Mouse (Mus musculus) lung, embryonic 14.5 days (tissue): ENCODE measurements around the gene Foxb2. TPM values are rescaled to one million over a fixed set of nuclear protein-coding genes. Genes with fewer than 3 reads are reported as not detected.

Experiments
- ATAC-seq: fragments of 200-750 bp; cut with Nextera tagmentation; 2 replicates; pipeline ENCODE4 v1.8.0; 2017; ENCODE audit warnings: mild to moderate bottlenecking, moderate TSS enrichment, moderate library complexity; ENCODE audit not compliant: insufficient read depth
- DNase-seq: peaks from one replicate; pipeline ENCODE4 v3.0.0-alpha.2; 2015
- H3K27ac ChIP-seq: fragments of 300-500 bp; sonication (generic); 2 replicates; pipeline ENCODE4 v1.5.1; 2014; ENCODE audit warnings: low read depth, mild to moderate bottlenecking, moderate library complexity
- H3K27me3 ChIP-seq: fragments of 300-500 bp; sonication (generic); 2 replicates; pipeline ENCODE4 v1.6.1; 2014; ENCODE audit warnings: low read length, control low read depth; ENCODE audit not compliant: insufficient read depth
- H3K36me3 ChIP-seq: fragments of 300-500 bp; sonication (generic); 2 replicates; pipeline ENCODE4 v1.6.1; 2014; ENCODE audit warnings: control low read depth; ENCODE audit not compliant: insufficient read depth
- H3K4me1 ChIP-seq: fragments of 300-500 bp; sonication (generic); 2 replicates; pipeline ENCODE4 v1.6.1; 2014; ENCODE audit warnings: antibody characterized with exemption, control low read depth; ENCODE audit not compliant: insufficient read depth
- H3K4me2 ChIP-seq: fragments of 300-500 bp; sonication (generic); 2 replicates; pipeline ENCODE4 v1.6.1; 2014; ENCODE audit warnings: mild to moderate bottlenecking
- H3K4me3 ChIP-seq: fragments of 300-500 bp; sonication (generic); 2 replicates; pipeline ENCODE4 v1.5.1; 2014; ENCODE audit warnings: low read depth, low read length
- H3K9ac ChIP-seq: fragments of 300-500 bp; sonication (generic); 2 replicates; pipeline ENCODE4 v1.6.1; 2014
- H3K9me3 ChIP-seq: fragments of 300-500 bp; sonication (generic); 2 replicates; pipeline ENCODE4 v1.6.1; 2016; ENCODE audit warnings: low read depth, low read length, control low read depth
- CTCF ChIP-seq: IDR thresholded peaks from 2 replicates; pipeline ENCODE4 v1.5.1; 2016; ENCODE audit warnings: antibody characterized with exemption, low read depth
- WGBS: fragments of 180-500 bp; shearing (Covaris S2); extraction: QIAGEN DNeasy Blood & Tissue Kit; methylation state at CpG from one replicate; pipeline ENCODE4 v1.1.7; 2014; 5-methylcytosine and 5-hydroxymethylcytosine counted together
- polyA plus RNA-seq: library from polyadenylated mRNA; unstranded; fragments of >200 nt; fragmentation: Nextera tagmentation; extraction: Ambion mirVana; gene quantifications from 2 replicates; pipeline ENCODE4 v1.2.1, GENCODE M21; 2014

The Foxb2 gene
- polyA plus RNA-seq: not detected in 2 replicates

DNA sequence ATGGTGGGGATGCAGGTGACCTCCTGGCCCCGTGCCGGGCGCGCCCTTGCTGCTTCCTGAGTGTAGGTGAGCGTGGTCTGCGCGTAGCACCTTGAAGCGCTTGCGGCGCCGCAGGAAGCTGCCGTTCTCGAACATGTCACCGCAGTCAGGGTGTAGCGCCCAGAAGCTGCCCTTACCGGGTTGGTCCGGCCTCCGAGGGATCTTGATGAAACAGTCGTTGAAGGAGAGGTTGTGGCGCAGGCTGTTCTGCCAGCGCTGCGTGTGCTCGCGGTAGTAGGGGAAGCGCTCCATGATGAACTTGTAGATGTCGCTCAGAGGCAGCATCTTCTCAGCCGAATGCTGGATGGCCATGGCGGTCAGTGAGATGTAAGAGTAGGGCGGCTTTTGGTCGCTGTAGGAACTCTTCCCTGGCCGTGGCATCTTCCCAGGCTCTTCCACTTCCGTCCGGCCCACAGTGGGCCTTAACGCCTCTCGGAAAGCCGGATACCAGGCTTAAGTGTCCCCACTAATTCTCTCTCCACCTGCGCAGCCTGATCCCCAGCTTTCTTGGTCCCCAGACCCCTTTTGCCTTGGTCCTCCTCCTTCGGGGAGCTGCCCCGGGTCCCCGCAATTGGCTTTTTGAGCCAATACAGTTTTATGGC lies at the start of gene Foxb2:
Gene Foxb2, minus strand, starts transcription at position 585 of the 641 bp plus-strand sequence.
- no peak within 1 kb of the TSS; the same call in 1 of the 2 replicates for H3K9ac ChIP-seq
- H3K4me2 ChIP-seq: peak within 1 kb of the TSS; percentile 72
- ATAC-seq (no peak; the same call in 1 of the 2 replicates), DNase-seq (peak; percentile 33)
- no peak within 1 kb of the TSS for H3K27ac ChIP-seq
- WGBS: 1% methylated on average over 40 of the region's 40 CpGs
- H3K27me3 ChIP-seq: peaks cover 100% of the 10 kb centered on the region
- no peak for TF ChIP-seq CTCF
- peak within 1 kb of the TSS; percentile 44 for H3K4me3 ChIP-seq
- H3K36me3 ChIP-seq: no peaks in the 10 kb centered on the region
- no peaks in the 10 kb centered on the region for H3K9me3 ChIP-seq
- H3K4me1 ChIP-seq: no peaks in the 10 kb centered on the region

DNA sequence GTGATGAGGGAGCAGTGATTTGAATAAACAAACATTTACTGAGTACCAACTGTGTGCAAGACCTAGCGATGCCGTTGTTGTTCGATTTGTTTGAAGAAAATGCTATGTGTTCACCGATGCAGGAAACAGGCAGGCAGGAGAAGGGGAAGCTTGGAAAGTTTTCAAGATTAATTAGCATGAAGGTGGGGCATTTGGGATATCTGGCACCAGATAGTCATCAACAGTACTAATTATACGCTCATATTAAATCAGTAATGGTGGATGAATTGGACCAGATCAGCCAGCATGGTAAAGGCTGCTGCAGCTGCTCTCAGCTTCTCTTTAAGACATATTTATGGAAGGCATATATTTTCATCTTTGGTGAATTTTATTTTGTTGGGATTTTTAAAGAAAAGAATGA lies 37.9 kb upstream of the Foxb2 start:
- H3K9ac ChIP-seq: no peak overlapping the region
- no peak overlapping the region for H3K27ac ChIP-seq
- H3K4me2 ChIP-seq: no peak overlapping the region
- no peak for DNase-seq
- no peak overlapping the region for H3K4me3 ChIP-seq
- 78% methylated on average over 5 of the region's 5 CpGs for WGBS
- H3K27me3 ChIP-seq: no peaks in the 10 kb centered on the region
- ATAC-seq: no peak
- no peak for TF ChIP-seq CTCF
- no peaks in the 10 kb centered on the region for H3K36me3 ChIP-seq
- H3K9me3 ChIP-seq: no peaks in the 10 kb centered on the region
- H3K4me1 ChIP-seq: no peaks in the 10 kb centered on the region

DNA sequence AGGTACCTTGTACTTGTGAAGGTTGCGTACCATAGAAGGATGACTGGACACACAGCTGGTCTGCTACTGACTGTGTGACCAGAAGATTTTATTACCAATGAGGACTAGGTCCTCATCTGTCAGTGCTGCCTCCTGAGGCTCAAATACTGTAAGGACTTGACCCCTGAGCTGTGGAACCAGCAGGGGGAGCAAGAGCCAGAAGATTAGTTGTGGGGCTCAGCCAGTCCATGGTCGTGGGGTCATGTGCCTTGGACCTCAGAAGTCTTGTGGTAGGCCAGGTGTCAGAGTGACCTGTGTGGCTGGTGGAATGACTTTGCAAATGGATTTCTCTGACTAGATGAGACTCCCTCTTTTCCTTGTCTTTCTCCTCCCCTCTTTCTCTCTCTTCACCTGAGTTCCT lies 29.5 kb upstream of the Foxb2 start:
- TF ChIP-seq CTCF: peak; percentile 58
- ATAC-seq (no peak), DNase-seq (peak; percentile 10)
- no peaks in the 10 kb centered on the region for H3K4me1 ChIP-seq
- H3K9me3 ChIP-seq: no peaks in the 10 kb centered on the region
- no peak overlapping the region for H3K4me3 ChIP-seq
- H3K27ac ChIP-seq: no peak overlapping the region
- no peaks in the 10 kb centered on the region for H3K27me3 ChIP-seq
- H3K4me2 ChIP-seq: no peak overlapping the region
- no peaks in the 10 kb centered on the region for H3K36me3 ChIP-seq
- 61% methylated on average over 2 of the region's 2 CpGs for WGBS
- no peak overlapping the region for H3K9ac ChIP-seq

DNA sequence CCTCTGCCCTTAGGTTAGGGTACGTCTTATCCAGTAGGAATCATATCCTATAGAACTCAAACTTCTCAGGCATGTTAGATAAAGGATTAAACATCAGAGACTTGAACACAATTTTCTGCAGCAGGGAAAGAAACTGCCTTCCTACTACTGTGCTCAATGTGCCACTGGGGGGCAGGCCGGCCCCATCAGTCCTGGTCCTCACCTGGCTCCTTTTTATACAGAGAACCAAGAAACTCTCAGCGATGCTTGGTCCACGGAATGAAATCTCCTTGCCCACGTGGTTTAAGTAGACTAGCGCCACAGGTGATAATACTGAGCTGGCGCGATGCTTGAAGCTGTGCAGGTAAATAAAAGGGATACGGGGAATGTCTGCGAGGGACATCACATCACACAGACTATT lies 26.1 kb upstream of the Foxb2 start:
- no peak for ATAC-seq
- Histone ChIP-seq H3K36me3 (no peaks in the 10 kb centered on the region), H3K27ac (no peak overlapping the region), H3K9ac (no peak overlapping the region), H3K27me3 (no peaks in the 10 kb centered on the region), H3K4me1 (no peaks in the 10 kb centered on the region), H3K9me3 (no peaks in the 10 kb centered on the region), H3K4me2 (no peak overlapping the region), H3K4me3 (no peak overlapping the region)
- 42% methylated on average over 10 of the region's 10 CpGs for WGBS
- TF ChIP-seq CTCF: peak; percentile 46
- DNase-seq: no peak

DNA sequence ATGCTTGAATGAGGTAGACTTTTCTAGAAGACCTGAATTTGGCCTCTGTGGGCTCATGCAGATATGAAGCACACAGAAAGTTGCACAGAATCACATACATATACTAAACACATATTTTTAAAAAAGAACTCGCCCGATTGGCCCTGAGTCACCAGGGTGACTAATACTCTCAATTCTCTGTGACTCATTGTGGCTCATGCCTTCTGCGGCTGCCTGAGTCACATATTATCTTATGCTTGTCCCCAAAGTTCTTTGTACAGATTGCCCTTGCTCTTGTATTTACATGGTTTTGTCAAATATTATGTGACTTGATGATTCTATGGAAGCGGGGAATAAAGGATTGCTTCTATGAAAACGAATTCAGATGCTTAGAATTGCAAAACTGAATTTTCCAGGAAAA lies 25.0 kb upstream of the Foxb2 start:
- TF ChIP-seq CTCF: no peak

DNA sequence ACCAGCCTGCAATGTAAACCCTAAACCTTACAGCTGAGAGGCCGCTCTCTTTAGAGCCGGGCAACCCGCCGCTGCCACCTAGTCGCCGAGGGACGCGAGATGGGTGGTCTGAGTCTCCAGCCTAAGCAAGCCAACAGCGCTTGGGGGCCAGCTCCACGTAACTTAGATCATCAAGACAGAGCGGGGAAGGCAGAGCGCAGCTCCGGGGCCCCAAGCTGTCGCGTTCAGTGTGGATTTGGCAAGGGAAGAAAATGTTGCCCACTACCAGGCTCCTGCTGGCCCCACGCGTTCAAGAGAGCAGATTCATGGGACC lies 2.8 kb upstream of the Foxb2 start:
- no peaks in the 10 kb centered on the region for H3K9me3 ChIP-seq
- under 1% methylated on average over 17 of the region's 17 CpGs for WGBS
- no peak for ATAC-seq

More for the DNA sequence above, 25.0 kb upstream of the Foxb2 start:
- Histone ChIP-seq H3K27me3 (no peaks in the 10 kb centered on the region), H3K4me3 (no peak overlapping the region), H3K4me2 (no peak overlapping the region), H3K36me3 (no peaks in the 10 kb centered on the region), H3K9me3 (no peaks in the 10 kb centered on the region), H3K9ac (no peak overlapping the region), H3K4me1 (no peaks in the 10 kb centered on the region), H3K27ac (no peak overlapping the region)
- ATAC-seq (no peak), DNase-seq (no peak)
- WGBS: 83% methylated on average over 5 of the region's 5 CpGs

DNA sequence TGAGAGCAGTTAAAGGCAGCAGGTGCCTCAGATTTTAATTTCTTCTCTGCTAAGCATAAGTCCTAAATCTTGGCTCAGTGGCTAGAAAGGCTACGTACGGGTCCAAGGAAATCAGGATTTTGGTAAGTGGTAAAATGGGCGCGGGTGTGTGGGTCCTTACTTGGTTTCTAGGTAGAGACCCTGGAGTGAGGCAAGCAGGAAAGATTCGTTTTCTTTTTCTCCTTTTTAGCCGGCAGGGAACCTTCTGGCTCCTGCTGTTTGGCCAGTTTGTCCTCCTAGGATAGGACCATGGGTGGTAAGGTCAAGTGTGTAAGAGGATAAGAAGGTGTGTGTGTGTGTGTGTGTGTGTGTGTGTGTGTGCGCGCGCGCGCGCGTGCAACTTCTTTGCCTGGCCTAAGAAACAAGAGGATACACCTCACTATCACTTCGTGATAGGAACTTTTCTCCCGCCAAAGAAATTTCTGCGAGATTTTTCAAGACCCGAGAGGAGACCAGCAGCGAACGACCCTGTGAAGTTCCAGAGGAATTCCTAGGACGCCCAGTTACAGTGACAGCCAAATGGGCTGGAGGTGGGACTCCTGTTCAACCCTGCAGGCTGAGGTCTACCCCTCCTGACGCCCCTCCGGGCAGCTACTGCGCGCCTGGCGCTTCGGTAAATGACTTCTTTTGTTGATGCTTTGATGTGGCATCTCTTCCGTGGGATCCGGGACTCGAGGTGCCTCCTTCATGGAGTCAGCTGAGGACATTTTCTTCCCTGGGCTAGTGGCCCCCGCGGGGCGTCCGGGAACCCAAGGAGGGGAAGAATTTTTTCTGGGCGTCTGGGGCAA lies 2.2 kb upstream of the Foxb2 start:
- WGBS: 1% methylated on average over 34 of the region's 34 CpGs
- TF ChIP-seq CTCF: no peak
- Histone ChIP-seq H3K4me2 (no peak overlapping the region), H3K4me3 (no peak overlapping the region), H3K4me1 (no peaks in the 10 kb centered on the region), H3K27me3 (peaks cover 95% of the 10 kb centered on the region), H3K27ac (no peak overlapping the region), H3K36me3 (no peaks in the 10 kb centered on the region), H3K9me3 (no peaks in the 10 kb centered on the region), H3K9ac (no peak overlapping the region)
- no peak for DNase-seq
- ATAC-seq: no peak

More for the DNA sequence above, 2.8 kb upstream of the Foxb2 start:
- no peak for TF ChIP-seq CTCF
- H3K27ac ChIP-seq: no peak overlapping the region
- no peak overlapping the region for H3K4me2 ChIP-seq
- no peak overlapping the region for H3K4me3 ChIP-seq
- H3K9ac ChIP-seq: no peak overlapping the region
- H3K4me1 ChIP-seq: no peaks in the 10 kb centered on the region
- DNase-seq: no peak
- no peaks in the 10 kb centered on the region for H3K36me3 ChIP-seq
- H3K27me3 ChIP-seq: peaks cover 89% of the 10 kb centered on the region
